Mouse (Mus musculus) neural tube, embryonic 12.5 days (tissue): Measurements from ENCODE around the gene Gm10282. TPM values are rescaled to one million over a fixed set of nuclear protein-coding genes. Genes with fewer than 3 reads are reported as not detected.

Experiments
- ATAC-seq: fragments of 200-750 bp; cut with Nextera tagmentation; 2 replicates; pipeline ENCODE4 v1.8.0; 2017; ENCODE audit warnings: low read depth, mild to moderate bottlenecking, moderate TSS enrichment, moderate library complexity; ENCODE audit not compliant: low FRiP score
- H3K27ac ChIP-seq: fragments of 300-500 bp; sonication (generic); 2 replicates; pipeline ENCODE4 v1.5.1; 2016
- H3K27me3 ChIP-seq: fragments of 300-500 bp; sonication (generic); replicated peaks from 2 replicates; pipeline ENCODE4 v1.6.1; 2016; ENCODE audit warnings: mild to moderate bottlenecking
- H3K36me3 ChIP-seq: fragments of 300-500 bp; sonication (generic); 2 replicates; pipeline ENCODE4 v1.6.1; 2016; ENCODE audit warnings: mild to moderate bottlenecking
- H3K4me1 ChIP-seq: fragments of 300-500 bp; sonication (generic); 2 replicates; pipeline ENCODE4 v1.6.1; 2016
- H3K4me2 ChIP-seq: fragments of 300-500 bp; sonication (generic); replicated peaks from 2 replicates; pipeline ENCODE4 v1.6.1; 2016; ENCODE audit warnings: mild to moderate bottlenecking
- H3K4me3 ChIP-seq: fragments of 300-500 bp; sonication (generic); 2 replicates; pipeline ENCODE4 v1.5.1; 2016
- H3K9ac ChIP-seq: fragments of 300-500 bp; sonication (generic); 2 replicates; pipeline ENCODE4 v1.6.1; 2016; ENCODE audit warnings: mild to moderate bottlenecking
- H3K9me3 ChIP-seq: fragments of 300-500 bp; sonication (generic); 2 replicates; pipeline ENCODE4 v1.6.1; 2016; ENCODE audit warnings: mild to moderate bottlenecking
- WGBS: fragments of 180-500 bp; shearing (Covaris S2); methylation state at CpG from one replicate; pipeline ENCODE4 v1.1.7; 2016; 5-methylcytosine and 5-hydroxymethylcytosine counted together
- polyA plus RNA-seq: library from polyadenylated mRNA; unstranded; fragments of >200 nt; fragmentation: Nextera tagmentation; extraction: Ambion mirVana; gene quantifications from 2 replicates; pipeline ENCODE4 v1.2.1, GENCODE M21; 2016

Gm10282 gene
- polyA plus RNA-seq, 1 experiment from 2014 or later, result 25.2 TPM

GRCm38 (mm10) chr8:72306913-72307312, 1.9 kb upstream of the Gm10282 start:
- Histone ChIP-seq H3K27me3 (no peaks in the 10 kb centered on the region), H3K4me3 (no peak overlapping the region), H3K4me2 (no peak overlapping the region), H3K36me3 (no peaks in the 10 kb centered on the region), H3K27ac (no peak overlapping the region), H3K4me1 (peaks cover 6% of the 10 kb centered on the region; the same call in 1 of the 2 replicates), H3K9me3 (no peaks in the 10 kb centered on the region), H3K9ac (no peak overlapping the region)
- ATAC-seq, result no peak
- WGBS, result 92% methylated on average over 5 of the region's 5 CpGs

- no peak overlapping the region for H3K4me2 ChIP-seq
- no peak overlapping the region for H3K27ac ChIP-seq
- H3K4me3 ChIP-seq, result no peak overlapping the region
- WGBS, result 77% methylated on average over 8 of the region's 8 CpGs
- H3K9me3 ChIP-seq, result no peaks in the 10 kb centered on the region
- no peaks in the 10 kb centered on the region for H3K27me3 ChIP-seq
- H3K9ac ChIP-seq, result no peak overlapping the region
- H3K36me3 ChIP-seq, result no peaks in the 10 kb centered on the region
- no peaks in the 10 kb centered on the region for H3K4me1 ChIP-seq
- no peak for ATAC-seq
Measured at GRCm38 (mm10) chr8:72303633-72304032, 1.4 kb downstream of the Gm10282 start.

- no peaks in the 10 kb centered on the region for H3K27me3 ChIP-seq
- no peak overlapping the region for H3K9ac ChIP-seq
- H3K4me1 ChIP-seq, result no peaks in the 10 kb centered on the region
- H3K27ac ChIP-seq, result no peak overlapping the region
- no peaks in the 10 kb centered on the region for H3K9me3 ChIP-seq
- H3K4me3 ChIP-seq, result no peak overlapping the region
- 73% methylated on average over 8 of the region's 8 CpGs for WGBS
- no peak overlapping the region for H3K4me2 ChIP-seq
- ATAC-seq, result no peak
- no peaks in the 10 kb centered on the region for H3K36me3 ChIP-seq
Measured at GRCm38 (mm10) chr8:72302986-72303612, 2.0 kb downstream of the Gm10282 start.

- Histone ChIP-seq H3K27ac (no peak overlapping the region), H3K27me3 (no peaks in the 10 kb centered on the region), H3K4me2 (no peak overlapping the region), H3K4me1 (no peaks in the 10 kb centered on the region), H3K36me3 (no peaks in the 10 kb centered on the region), H3K9me3 (no peaks in the 10 kb centered on the region), H3K4me3 (no peak overlapping the region), H3K9ac (no peak overlapping the region)
- no peak for ATAC-seq
- WGBS, result 82% methylated on average over 5 of the region's 5 CpGs
Measured at GRCm38 (mm10) chr8:72301497-72301896, 3.6 kb downstream of the Gm10282 start.

GRCm38 (mm10) chr8:72300654-72301400, 4.2 kb downstream of the Gm10282 start:
- no peak for ATAC-seq
- H3K4me3 ChIP-seq, result no peak overlapping the region
- no peaks in the 10 kb centered on the region for H3K4me1 ChIP-seq
- no peaks in the 10 kb centered on the region for H3K9me3 ChIP-seq
- H3K27me3 ChIP-seq, result no peaks in the 10 kb centered on the region
- no peak overlapping the region for H3K9ac ChIP-seq
- 83% methylated on average over 9 of the region's 9 CpGs for WGBS
- H3K4me2 ChIP-seq, result no peak overlapping the region
- H3K27ac ChIP-seq, result no peak overlapping the region
- no peaks in the 10 kb centered on the region for H3K36me3 ChIP-seq

GRCm38 (mm10) chr8:72298928-72299327, 6.1 kb downstream of the Gm10282 start:
- 86% methylated on average over 1 of the region's 1 CpGs for WGBS
- Histone ChIP-seq H3K4me1 (no peaks in the 10 kb centered on the region), H3K4me2 (no peak overlapping the region), H3K36me3 (no peaks in the 10 kb centered on the region), H3K27me3 (no peaks in the 10 kb centered on the region), H3K4me3 (no peak overlapping the region), H3K27ac (no peak overlapping the region), H3K9me3 (no peaks in the 10 kb centered on the region), H3K9ac (no peak overlapping the region)
- ATAC-seq, result no peak

GRCm38 (mm10) chr8:72296561-72296960, 8.5 kb downstream of the Gm10282 start:
- Histone ChIP-seq H3K4me2 (no peak overlapping the region), H3K9ac (no peak overlapping the region), H3K27me3 (no peaks in the 10 kb centered on the region), H3K4me3 (no peak overlapping the region), H3K36me3 (no peaks in the 10 kb centered on the region), H3K27ac (no peak overlapping the region), H3K4me1 (no peaks in the 10 kb centered on the region), H3K9me3 (no peaks in the 10 kb centered on the region)
- WGBS, result 85% methylated on average over 8 of the region's 8 CpGs
- ATAC-seq, result no peak

- ATAC-seq, result no peak
- Histone ChIP-seq H3K4me2 (no peak overlapping the region), H3K36me3 (no peaks in the 10 kb centered on the region), H3K4me1 (no peaks in the 10 kb centered on the region), H3K27me3 (no peaks in the 10 kb centered on the region), H3K9ac (no peak overlapping the region), H3K27ac (no peak overlapping the region), H3K4me3 (no peak overlapping the region), H3K9me3 (no peaks in the 10 kb centered on the region)
- 63% methylated on average over 8 of the region's 8 CpGs for WGBS
Measured at GRCm38 (mm10) chr8:72295679-72296078, 9.4 kb downstream of the Gm10282 start.

GRCm38 (mm10) chr8:72295125-72295524, 9.9 kb downstream of the Gm10282 start:
- Histone ChIP-seq H3K27me3 (no peaks in the 10 kb centered on the region), H3K27ac (no peak overlapping the region), H3K9ac (no peak overlapping the region), H3K4me3 (no peak overlapping the region), H3K4me1 (no peaks in the 10 kb centered on the region), H3K36me3 (no peaks in the 10 kb centered on the region), H3K4me2 (no peak overlapping the region), H3K9me3 (no peaks in the 10 kb centered on the region)
- WGBS, result 73% methylated on average over 3 of the region's 3 CpGs
- ATAC-seq, result no peak

- H3K27me3 ChIP-seq, result no peaks in the 10 kb centered on the region
Measured at GRCm38 (mm10) chr8:72293309-72293708, 11.8 kb downstream of the Gm10282 start.

GRCm38 (mm10) chr8:72291104-72291503, 14.0 kb downstream of the Gm10282 start:
- Histone ChIP-seq H3K27ac (no peak overlapping the region), H3K9ac (no peak overlapping the region), H3K36me3 (no peaks in the 10 kb centered on the region), H3K4me3 (no peak overlapping the region), H3K27me3 (no peaks in the 10 kb centered on the region), H3K9me3 (no peaks in the 10 kb centered on the region), H3K4me1 (no peaks in the 10 kb centered on the region), H3K4me2 (no peak overlapping the region)
- ATAC-seq, result no peak
- WGBS, result 85% methylated on average over 2 of the region's 2 CpGs

More at GRCm38 (mm10) chr8:72293309-72293708, 11.8 kb downstream of the Gm10282 start:
- no peak for ATAC-seq
- no peak overlapping the region for H3K9ac ChIP-seq
- no peak overlapping the region for H3K27ac ChIP-seq
- H3K4me2 ChIP-seq, result no peak overlapping the region
- H3K36me3 ChIP-seq, result no peaks in the 10 kb centered on the region
- H3K4me3 ChIP-seq, result no peak overlapping the region
- H3K4me1 ChIP-seq, result no peaks in the 10 kb centered on the region
- no peaks in the 10 kb centered on the region for H3K9me3 ChIP-seq

GRCm38 (mm10) chr8:72289051-72289450, 16.0 kb downstream of the Gm10282 start:
- H3K4me2 ChIP-seq, result no peak overlapping the region
- H3K9me3 ChIP-seq, result no peaks in the 10 kb centered on the region
- H3K27me3 ChIP-seq, result no peaks in the 10 kb centered on the region
- H3K9ac ChIP-seq, result no peak overlapping the region
- H3K4me1 ChIP-seq, result no peaks in the 10 kb centered on the region
- no peak overlapping the region for H3K4me3 ChIP-seq
- no peaks in the 10 kb centered on the region for H3K36me3 ChIP-seq
- ATAC-seq, result no peak
- no peak overlapping the region for H3K27ac ChIP-seq

GRCm38 (mm10) chr8:72285285-72285684, 19.8 kb downstream of the Gm10282 start:
- H3K36me3 ChIP-seq, result no peaks in the 10 kb centered on the region
- H3K9me3 ChIP-seq, result no peaks in the 10 kb centered on the region
- no peak overlapping the region for H3K4me3 ChIP-seq
- H3K4me2 ChIP-seq, result no peak overlapping the region
- ATAC-seq, result no peak
- no peak overlapping the region for H3K9ac ChIP-seq
- H3K27me3 ChIP-seq, result no peaks in the 10 kb centered on the region
- 84% methylated on average over 4 of the region's 4 CpGs for WGBS
- H3K27ac ChIP-seq, result no peak overlapping the region
- no peaks in the 10 kb centered on the region for H3K4me1 ChIP-seq
